Mouse (Mus musculus) liver, embryonic 14.5 days (tissue): ENCODE measurements around the gene Ager. TPM values are rescaled to one million over a fixed set of nuclear protein-coding genes. Genes with fewer than 3 reads are reported as not detected.

Experiments used
- ATAC-seq: fragments of 200-750 bp; cut with Nextera tagmentation; 2 replicates; pipeline ENCODE4 v1.8.0; 2017; ENCODE audit warnings: moderate number of reproducible peaks, mild to moderate bottlenecking, moderate library complexity; ENCODE audit not compliant: insufficient read depth
- DNase-seq, 3 experiments: peaks; one replicate each; pipeline ENCODE4 v3.0.0-alpha.2; 2012 to 2013; ENCODE audit warnings: low read depth in 3 of 3, low spot score in 3 of 3
- H3K27ac ChIP-seq: fragments of 300-500 bp; sonication (generic); 2 replicates; pipeline ENCODE4 v1.5.1; 2014; ENCODE audit warnings: moderate library complexity, mild to moderate bottlenecking, control low read depth, inconsistent platforms
- H3K27me3 ChIP-seq: fragments of 300-500 bp; sonication (generic); 2 replicates; pipeline ENCODE4 v1.6.1; 2014; ENCODE audit warnings: mild to moderate bottlenecking, low read length, moderate library complexity; ENCODE audit not compliant: control insufficient read depth, insufficient read depth
- H3K36me3 ChIP-seq: fragments of 300-500 bp; sonication (generic); replicated peaks from 2 replicates; pipeline ENCODE4 v1.6.1; 2014; ENCODE audit warnings: low read depth; ENCODE audit not compliant: control insufficient read depth, insufficient read depth
- H3K4me1 ChIP-seq, 2 experiments: fragments of 200-500 bp in 1 of 2; fragments of 300-500 bp in 1 of 2; sonication (generic) in 1 of 2; replicated peaks; 2 replicates each; pipeline ENCODE4 v1.6.1; 2012 to 2014; ENCODE audit warnings: antibody characterized with exemption in 1 of 2, inconsistent platforms in 1 of 2, low read length in 1 of 2; ENCODE audit not compliant: control insufficient read depth in 2 of 2, insufficient read depth in 2 of 2
- H3K4me2 ChIP-seq: fragments of 300-500 bp; sonication (generic); 2 replicates; pipeline ENCODE4 v1.6.1; 2014; ENCODE audit warnings: low read depth, mild to moderate bottlenecking, control low read depth, moderate library complexity
- H3K4me3 ChIP-seq, 2 experiments: fragments of 200-500 bp in 1 of 2; fragments of 300-500 bp in 1 of 2; sonication (generic) in 1 of 2; 2 replicates each; pipeline ENCODE4 v1.5.1; 2012 to 2014; ENCODE audit warnings: low read depth in 2 of 2, low read length in 2 of 2, mild to moderate bottlenecking in 2 of 2, control low read depth in 1 of 2, inconsistent platforms in 1 of 2, moderate library complexity in 1 of 2; ENCODE audit not compliant: insufficient read depth in 1 of 2
- H3K9ac ChIP-seq: fragments of 300-500 bp; sonication (generic); replicated peaks from 2 replicates; pipeline ENCODE4 v1.6.1; 2014; ENCODE audit warnings: mild to moderate bottlenecking, control low read depth, moderate library complexity
- H3K9me3 ChIP-seq: fragments of 300-500 bp; sonication (generic); 2 replicates; pipeline ENCODE4 v1.6.1; 2016; ENCODE audit warnings: low read length, mixed read lengths; ENCODE audit not compliant: control insufficient read depth
- CTCF ChIP-seq: IDR thresholded peaks from 2 replicates; pipeline ENCODE4 v1.5.1; 2016; ENCODE audit warnings: antibody characterized with exemption, low read depth, control low read depth
- EP300 ChIP-seq: IDR thresholded peaks from 2 replicates; pipeline ENCODE4 v1.6.1; 2016; ENCODE audit warnings: antibody characterized with exemption, low read depth
- WGBS: fragments of 180-500 bp; shearing (Covaris S2); extraction: QIAGEN DNeasy Blood & Tissue Kit; methylation state at CpG from one replicate; pipeline ENCODE4 v1.1.7; 2014; ENCODE audit not compliant: insufficient replicate concordance; 5-methylcytosine and 5-hydroxymethylcytosine counted together
- polyA plus RNA-seq, 2 experiments: library from polyadenylated mRNA; depleted of rRNA in 1 of 2; stranded (reverse) in 1 of 2; unstranded in 1 of 2; fragments of >200 nt; fragmentation: Nextera tagmentation in 1 of 2; extraction: Ambion mirVana in 1 of 2; gene quantifications; 2 replicates each; pipeline versions ENCODE4 v1.2.1 to v1.2.3; 2012 to 2014

The Ager gene
- polyA plus RNA-seq, 2 experiments: 0.41 to 1.3 TPM

DNA sequence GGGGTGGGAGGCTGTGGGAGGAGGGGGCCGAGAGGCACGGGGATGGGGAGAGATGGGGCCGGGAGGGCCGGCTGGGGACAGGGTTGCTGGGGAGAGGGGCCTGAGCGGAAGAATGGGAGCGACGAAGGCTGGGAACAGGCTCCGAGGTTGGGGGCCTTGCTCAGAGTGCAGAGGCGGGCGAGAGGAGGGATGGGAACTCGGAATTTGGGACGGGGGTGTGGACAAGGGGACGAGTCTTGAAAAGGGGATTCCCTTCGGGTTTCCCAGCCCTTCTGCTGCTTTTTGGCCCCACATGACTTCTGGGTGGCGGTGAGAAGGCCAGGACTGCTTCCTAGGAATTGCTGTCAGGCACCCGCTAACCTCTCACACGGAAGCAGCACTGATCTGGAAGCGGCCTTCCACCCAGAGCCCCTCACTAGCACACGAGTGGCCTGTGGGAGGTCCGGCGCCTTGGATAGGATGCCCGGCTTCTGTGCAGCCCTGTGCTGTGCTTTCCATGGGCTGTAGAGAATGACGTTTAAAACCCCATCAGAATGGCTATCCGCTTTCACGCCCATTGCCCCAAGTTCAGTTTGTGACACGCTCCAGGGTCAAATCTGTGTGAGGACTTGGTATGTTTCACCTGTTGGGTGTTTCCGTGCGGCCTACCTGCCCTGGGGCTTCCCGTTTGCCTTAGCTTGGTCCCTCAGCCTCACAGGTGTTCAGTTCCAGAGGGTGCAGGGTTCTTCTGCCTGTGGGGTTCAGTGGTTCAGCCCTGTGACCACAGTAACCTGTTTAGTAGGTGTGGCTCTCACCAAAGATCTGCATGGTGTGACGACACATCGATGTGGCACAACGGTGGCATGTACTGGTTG is 8.8 kb downstream of the Ager start:
- H3K9me3 ChIP-seq: no peaks in the 10 kb centered on the region
- TF ChIP-seq CTCF (no peak), EP300 (no peak)
- H3K4me3 ChIP-seq: peak overlapping the region; percentile 74 to 78
- peaks cover 5% of the 10 kb centered on the region for H3K36me3 ChIP-seq
- ATAC-seq: no peak
- no peak for DNase-seq
- peaks cover 12 to 23% of the 10 kb centered on the region in 2 experiments for H3K4me1 ChIP-seq
- peak overlapping the region; percentile 76 for H3K27ac ChIP-seq
- no peaks in the 10 kb centered on the region for H3K27me3 ChIP-seq
- WGBS: 14% methylated on average over 32 of the region's 32 CpGs
- H3K4me2 ChIP-seq: peak overlapping the region; percentile 79
- peak overlapping the region; percentile 90 for H3K9ac ChIP-seq

DNA sequence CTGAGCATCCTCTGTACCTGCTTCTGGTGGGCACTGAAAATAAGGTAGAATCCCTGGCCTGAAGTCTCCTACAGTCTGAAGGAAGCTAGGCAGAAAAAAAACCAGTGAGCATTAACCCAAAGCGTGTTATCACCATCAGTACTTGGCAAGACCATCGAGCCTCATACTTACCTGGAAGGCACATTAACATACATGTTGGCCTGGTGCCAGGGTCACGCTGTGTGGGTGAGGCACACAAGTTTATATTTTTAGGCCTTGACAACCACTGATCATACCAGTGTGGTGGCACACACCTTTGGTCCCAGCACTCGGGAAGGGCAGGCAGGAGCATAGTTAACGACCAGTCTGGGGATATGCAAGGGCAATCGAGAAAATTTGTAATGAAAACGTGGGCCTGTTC is 10.3 kb downstream of the Ager start:
- WGBS: 81% methylated on average over 7 of the region's 7 CpGs
- no peaks in the 10 kb centered on the region for H3K27me3 ChIP-seq
- DNase-seq (no peak), ATAC-seq (no peak)
- no peak for TF ChIP-seq EP300
- no peak for TF ChIP-seq CTCF
- H3K4me1 ChIP-seq: peaks cover 12 to 18% of the 10 kb centered on the region in 2 experiments
- H3K27ac ChIP-seq: no peak overlapping the region
- no peak overlapping the region for H3K9ac ChIP-seq
- no peaks in the 10 kb centered on the region for H3K9me3 ChIP-seq
- no peak overlapping the region for H3K4me3 ChIP-seq
- no peak overlapping the region for H3K4me2 ChIP-seq
- H3K36me3 ChIP-seq: peaks cover 3% of the 10 kb centered on the region; the same call in 1 of the 2 replicates

DNA sequence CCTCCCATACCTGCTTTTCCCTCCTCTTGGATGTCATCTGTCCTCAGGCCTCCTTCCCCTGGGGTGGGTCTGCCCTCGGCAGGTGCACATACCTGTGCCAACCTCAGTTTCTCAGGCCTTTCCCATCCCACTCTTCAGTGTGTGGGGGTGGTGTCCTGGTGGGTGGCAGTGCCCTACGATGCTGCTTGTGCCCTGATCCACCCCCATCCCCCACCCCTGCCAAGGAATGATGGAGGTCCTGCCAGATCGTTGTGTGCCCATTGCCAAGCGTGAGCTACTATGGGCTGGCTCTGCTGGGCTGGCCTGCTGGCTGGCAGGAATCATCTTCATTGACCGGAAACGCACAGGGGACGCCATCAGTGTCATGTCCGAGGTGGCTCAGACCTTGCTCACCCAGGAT is 13.4 kb downstream of the Ager start:
- Histone ChIP-seq H3K27me3 (no peaks in the 10 kb centered on the region), H3K4me1 (peaks cover 3 to 8% of the 10 kb centered on the region in 2 experiments; a peak in 3 of 4 replicates), H3K4me3 (no peak overlapping the region), H3K9ac (no peak overlapping the region), H3K4me2 (no peak overlapping the region), H3K9me3 (no peaks in the 10 kb centered on the region), H3K27ac (no peak overlapping the region), H3K36me3 (peaks cover 3% of the 10 kb centered on the region; the same call in 1 of the 2 replicates)
- 77% methylated on average over 8 of the region's 8 CpGs for WGBS
- ATAC-seq (no peak), DNase-seq (no peak)
- no peak for TF ChIP-seq EP300
- no peak for TF ChIP-seq CTCF

DNA sequence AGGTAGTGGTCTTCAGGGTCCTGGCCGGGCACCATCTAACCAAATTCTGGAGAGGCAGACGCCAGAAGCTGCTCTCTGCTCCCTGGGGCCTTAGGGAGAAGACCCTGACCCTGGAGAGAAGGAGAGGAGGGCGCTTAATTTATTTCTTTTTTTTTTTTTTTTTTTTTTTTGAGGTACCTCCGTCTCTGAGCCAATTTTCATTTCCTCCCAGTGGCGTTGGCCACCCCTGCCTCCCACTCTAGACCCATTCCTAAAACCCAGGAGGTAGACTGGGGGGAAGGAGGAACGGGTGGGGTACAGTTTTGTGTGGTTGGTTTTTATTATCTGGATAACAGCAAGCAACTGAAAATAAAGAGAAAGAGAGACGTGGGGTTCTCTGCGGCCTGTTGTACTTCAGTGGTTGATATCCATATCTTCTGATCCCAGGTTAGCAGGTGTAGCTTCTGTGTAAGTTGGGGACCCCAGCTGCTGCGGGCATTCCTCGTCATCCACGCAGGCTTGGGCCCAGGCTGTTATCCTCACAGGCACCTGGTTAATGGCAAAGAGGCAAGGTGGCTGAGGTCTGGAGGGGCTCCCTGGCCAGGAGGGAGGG is 15.5 kb downstream of the Ager start:
- Histone ChIP-seq H3K4me1 (no peaks in the 10 kb centered on the region; a peak in 1 of 4 replicates), H3K36me3 (peaks cover 3% of the 10 kb centered on the region; the same call in 1 of the 2 replicates), H3K27me3 (no peaks in the 10 kb centered on the region), H3K9me3 (no peaks in the 10 kb centered on the region), H3K27ac (peak overlapping the region; percentile 8), H3K9ac (no peak overlapping the region; the same call in 1 of the 2 replicates), H3K4me2 (no peak overlapping the region), H3K4me3 (no peak overlapping the region)
- WGBS: 31% methylated on average over 11 of the region's 11 CpGs
- TF ChIP-seq EP300 (peak; percentile 84), CTCF (no peak)
- ATAC-seq: peak; percentile 73
- DNase-seq: no peak

DNA sequence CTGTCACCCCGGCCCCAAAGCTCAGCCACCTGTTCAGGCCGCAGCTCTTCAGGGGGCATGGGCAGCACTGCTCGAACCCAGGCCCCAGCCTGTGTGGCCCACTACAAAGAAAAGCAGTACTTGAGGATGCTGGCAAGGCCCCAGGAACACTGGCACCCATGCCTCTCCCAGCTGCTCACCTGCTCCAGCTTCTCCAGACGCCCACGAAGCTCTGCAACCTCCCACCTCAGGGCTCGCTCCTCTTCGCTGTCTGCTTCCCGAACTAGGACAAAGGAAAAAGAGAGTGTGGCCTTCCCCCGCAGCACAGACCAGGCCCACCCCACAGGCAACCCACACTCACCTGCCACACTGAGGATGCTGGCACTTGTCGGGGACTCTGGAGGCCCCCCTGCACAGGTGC is 16.2 kb downstream of the Ager start:
- ATAC-seq: no peak
- Histone ChIP-seq H3K27ac (peak overlapping the region; percentile 8; the same call in 1 of the 2 replicates), H3K27me3 (no peaks in the 10 kb centered on the region), H3K9me3 (no peaks in the 10 kb centered on the region), H3K4me2 (no peak overlapping the region), H3K9ac (no peak overlapping the region; the same call in 1 of the 2 replicates), H3K4me1 (no peaks in the 10 kb centered on the region; a peak in 1 of 4 replicates), H3K36me3 (peaks cover 3% of the 10 kb centered on the region; the same call in 1 of the 2 replicates), H3K4me3 (no peak overlapping the region)
- TF ChIP-seq EP300 (no peak), CTCF (no peak)
- DNase-seq: no peak
- 80% methylated on average over 10 of the region's 10 CpGs for WGBS
